Mouse (Mus musculus) CH12.LX (cell line): ENCODE data around the gene Cfdp1. TPM values are rescaled to one million over a fixed set of nuclear protein-coding genes. Genes with fewer than 3 reads are reported as not detected.

Source experiments
- DNase-seq: peaks from one replicate; pipeline ENCODE4 v3.0.0-alpha.2; 2013; ENCODE audit errors: extremely low read depth
- H3K27ac ChIP-seq: 2 replicates; pipeline ENCODE4 v1.5.1; 2012; ENCODE audit warnings: low read depth, mild to moderate bottlenecking, control low read depth, moderate library complexity; ENCODE audit not compliant: insufficient read depth
- H3K27me3 ChIP-seq: replicated peaks from 2 replicates; pipeline ENCODE3; 2012; ENCODE audit warnings: inconsistent platforms
- H3K36me3 ChIP-seq, 2 experiments: replicated peaks in 1 of 2; 2 replicates each; pipeline versions ENCODE3 to v1.6.1; 2012; ENCODE audit warnings: inconsistent platforms in 1 of 2, low read length in 1 of 2, mild to moderate bottlenecking in 1 of 2, mixed read lengths in 1 of 2, moderate library complexity in 1 of 2; ENCODE audit not compliant: control insufficient read depth in 1 of 2, insufficient read depth in 1 of 2
- H3K4me1 ChIP-seq, 2 experiments: 2 replicates each; pipeline ENCODE4 v1.6.1; 2012; ENCODE audit warnings: inconsistent platforms in 1 of 2, moderate library complexity in 1 of 2; ENCODE audit not compliant: insufficient read depth in 2 of 2, control insufficient read depth in 1 of 2
- H3K4me2 ChIP-seq: 2 replicates; pipeline ENCODE4 v1.6.1; 2012; ENCODE audit warnings: low read depth, mild to moderate bottlenecking, control low read depth; ENCODE audit not compliant: poor library complexity, insufficient read depth, severe bottlenecking
- H3K4me3 ChIP-seq, 3 experiments: fragments of 150-350 bp in 1 of 3; sonication (generic) in 1 of 3; replicated peaks in 1 of 3; 2 replicates each; pipeline versions ENCODE3 to v1.5.1; 2011 to 2012; ENCODE audit warnings: low read depth in 2 of 3, low read length in 2 of 3, mild to moderate bottlenecking in 2 of 3, moderate library complexity in 2 of 3, control low read depth in 1 of 3, improper control_type of control experiment in 1 of 3, inconsistent platforms in 1 of 3, mixed read lengths in 1 of 3; ENCODE audit not compliant: poor library complexity in 1 of 3
- H3K79me2 ChIP-seq: replicated peaks from 2 replicates; pipeline ENCODE4 v1.6.1; 2012; ENCODE audit warnings: mild to moderate bottlenecking, moderate library complexity; ENCODE audit not compliant: control insufficient read depth, poor library complexity, insufficient read depth, severe bottlenecking; ENCODE audit errors: extremely low read depth
- H3K9ac ChIP-seq: 2 replicates; pipeline ENCODE4 v1.6.1; 2012; ENCODE audit warnings: low read depth, mild to moderate bottlenecking, control low read depth, moderate library complexity; ENCODE audit not compliant: insufficient read depth
- H3K9me3 ChIP-seq: replicated peaks from 2 replicates; pipeline ENCODE3; 2012; ENCODE audit warnings: low read length, inconsistent platforms, mixed read lengths
- BHLHE40 ChIP-seq: IDR thresholded peaks from 2 replicates; pipeline ENCODE4 v1.6.1; 2011; ENCODE audit warnings: mild to moderate bottlenecking, low read depth, low read length, improper control_type of control experiment
- CHD2 ChIP-seq: IDR thresholded peaks from 2 replicates; pipeline ENCODE4 v1.6.1; 2011; ENCODE audit warnings: low read length, improper control_type of control experiment
- CTCF ChIP-seq, 2 experiments: IDR thresholded peaks in 1 of 2; conservative IDR thresholded peaks in 1 of 2; 2 replicates each; pipeline ENCODE4 v1.5.1; 2011 to 2012; ENCODE audit warnings: low read depth in 2 of 2, low read length in 2 of 2, improper control_type of control experiment in 1 of 2, inconsistent platforms in 1 of 2, mild to moderate bottlenecking in 1 of 2, moderate library complexity in 1 of 2
- ETS1 ChIP-seq: conservative IDR thresholded peaks from 2 replicates; pipeline ENCODE4 v1.6.1; 2012; ENCODE audit warnings: low read depth, mild to moderate bottlenecking, inconsistent platforms, low read length, improper control_type of control experiment, moderate library complexity
- GABPA ChIP-seq: IDR thresholded peaks from 2 replicates; pipeline ENCODE4 v1.6.1; 2012; ENCODE audit warnings: low read depth, low read length, improper control_type of control experiment, inconsistent platforms; ENCODE audit not compliant: insufficient replicate concordance
- HCFC1 ChIP-seq: IDR thresholded peaks from 2 replicates; pipeline ENCODE4 v1.6.1; 2012; ENCODE audit warnings: low read depth, mild to moderate bottlenecking, inconsistent platforms, low read length, improper control_type of control experiment
- JUND ChIP-seq: conservative IDR thresholded peaks from 2 replicates; pipeline ENCODE4 v1.6.1; 2011; ENCODE audit warnings: low read depth, low read length, improper control_type of control experiment
- MAX ChIP-seq: IDR thresholded peaks from 2 replicates; pipeline ENCODE4 v1.6.1; 2011; ENCODE audit warnings: low read length, improper control_type of control experiment
- MXI1 ChIP-seq: IDR thresholded peaks from 2 replicates; pipeline ENCODE4 v1.6.1; 2011; ENCODE audit warnings: mild to moderate bottlenecking, low read depth, low read length, improper control_type of control experiment
- MYC ChIP-seq: IDR thresholded peaks from 2 replicates; pipeline ENCODE4 v1.6.1; 2011; ENCODE audit warnings: low read depth, mild to moderate bottlenecking, improper control_type of control experiment, low read length
- NELFE ChIP-seq: IDR thresholded peaks from 2 replicates; pipeline ENCODE4 v1.6.1; 2011; ENCODE audit warnings: low read depth, low read length, improper control_type of control experiment
- POLR2AphosphoS2 ChIP-seq: IDR thresholded peaks from 2 replicates; pipeline ENCODE4 v1.6.1; 2011; ENCODE audit warnings: low read depth, low read length, improper control_type of control experiment
- RAD21 ChIP-seq: IDR thresholded peaks from 2 replicates; pipeline ENCODE4 v1.6.1; 2011; ENCODE audit warnings: low read depth, mild to moderate bottlenecking, low read length, improper control_type of control experiment, moderate library complexity
- SIN3A ChIP-seq: IDR thresholded peaks from 2 replicates; pipeline ENCODE4 v1.6.1; 2012; ENCODE audit warnings: low read length, improper control_type of control experiment, inconsistent platforms
- SMC3 ChIP-seq: IDR thresholded peaks from 2 replicates; pipeline ENCODE4 v1.6.1; 2011; ENCODE audit warnings: low read depth, low read length, improper control_type of control experiment
- TBP ChIP-seq: conservative IDR thresholded peaks from 2 replicates; pipeline ENCODE4 v1.6.1; 2011; ENCODE audit warnings: low read depth, low read length, improper control_type of control experiment
- USF1 ChIP-seq: IDR thresholded peaks from 2 replicates; pipeline ENCODE4 v1.6.1; 2014; ENCODE audit warnings: low read depth, mild to moderate bottlenecking, inconsistent platforms, low read length, improper control_type of control experiment
- dilution Hi-C: fragments of 300-500 bp; cut with MboI; formaldehyde crosslinking; loops from 2 replicates; pipeline ENCODE4 v1.14.3; 2020; ENCODE audit warnings: low sequenced_read_pairs; ENCODE audit not compliant: extremely low pct_unique_long_range_greater_than_20kb, extremely low pct_ligation_motif_present
- in situ Hi-C: fragments of 300-500 bp; cut with MboI; formaldehyde crosslinking; loops from 3 replicates; pipeline ENCODE4 v1.14.3; 2019; ENCODE audit warnings: low sequenced_read_pairs, low pct_ligation_motif_present, low pct_unique_long_range_greater_than_20kb, mixed read lengths
- polyA plus RNA-seq: library from polyadenylated mRNA; unstranded; fragments of >175 nt; gene quantifications from 2 replicates; pipeline ENCODE4 v1.2.1, GENCODE M21; 2012; ENCODE audit warnings: low read depth; ENCODE audit not compliant: insufficient read length
- total RNA-seq, 2 experiments: library from RNA; depleted of rRNA; stranded (reverse); fragments of 300-350 nt in 1 of 2; fragments of >200 nt in 1 of 2; gene quantifications; 2 replicates each; pipeline ENCODE4 v1.2.3; 2012 to 2014

The Cfdp1 gene
- total and polyA plus RNA-seq, 3 experiments: 113 to 210 (median 169) TPM

DNA sequence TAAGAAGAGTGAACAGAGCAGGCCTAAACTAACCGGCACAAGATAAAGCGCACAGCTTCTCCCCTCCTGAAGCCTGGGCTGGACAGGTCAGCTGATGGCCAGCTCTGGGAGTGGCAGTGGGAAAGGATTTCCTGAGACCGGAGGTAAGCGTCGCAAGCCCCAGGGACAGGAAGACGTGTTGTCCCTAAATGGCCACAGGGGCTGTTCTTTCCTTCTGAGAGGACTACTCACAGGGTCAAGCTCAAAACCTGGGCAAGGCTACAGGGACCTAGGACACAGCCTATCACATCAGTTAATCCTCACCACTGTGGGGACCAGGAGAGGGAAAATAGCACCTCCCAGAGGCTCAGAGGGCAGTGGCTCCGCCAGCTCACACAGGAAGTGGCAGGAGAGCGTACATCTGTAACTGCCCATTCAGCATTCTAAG is 118.7 kb downstream of the Cfdp1 start:
- peaks cover 94% of the 10 kb centered on the region for H3K27me3 ChIP-seq
- in situ Hi-C loops (loop anchor here (10.0 kb wide), 1 partner anchor 99 kb away; no protein-coding TSS in a partner anchor), dilution Hi-C loops (no loop called here)
- H3K79me2 ChIP-seq: no peaks in the 10 kb centered on the region
- H3K36me3 ChIP-seq: no peaks in the 10 kb centered on the region
- no peak overlapping the region for H3K27ac ChIP-seq
- TF ChIP-seq CTCF (conservative IDR thresholded peaks at IDR 0.05 in 1 of 2, IDR thresholded peaks at IDR 0.05 in 1 of 2; ENCODE audit: low read depth in 2 of 2, low read length in 2 of 2): peak in 1 of 2 experiments; percentile 26; a peak in 1 of 4 replicates
- no peak for TF ChIP-seq ETS1
- no peak for TF ChIP-seq SMC3
- no peak for TF ChIP-seq GABPA
- TF ChIP-seq, all 38 proteins: peak for 1
- no peak for DNase-seq
- H3K9me3 ChIP-seq: peaks cover 3% of the 10 kb centered on the region
- no peak overlapping the region for H3K9ac ChIP-seq
- H3K4me2 ChIP-seq: no peak overlapping the region
- H3K4me1 ChIP-seq: peaks cover 7 to 10% of the 10 kb centered on the region in 2 experiments; a peak in 3 of 4 replicates
- no peak overlapping the region for H3K4me3 ChIP-seq

GRCm38 (mm10) chr8:111734244-111734960 is 119.7 kb downstream of the Cfdp1 start:
- DNase-seq: no peak
- no peaks in the 10 kb centered on the region for H3K9me3 ChIP-seq
- H3K4me3 ChIP-seq: no peak overlapping the region
- no peak overlapping the region for H3K9ac ChIP-seq
- H3K4me2 ChIP-seq: no peak overlapping the region
- no peaks in the 10 kb centered on the region for H3K36me3 ChIP-seq
- TF ChIP-seq MXI1: no peak
- no peak for TF ChIP-seq RAD21
- TF ChIP-seq JUND: no peak
- TF ChIP-seq BHLHE40: no peak
- no peak for TF ChIP-seq TBP
- no peak for TF ChIP-seq POLR2AphosphoS2
- no peak for TF ChIP-seq CHD2
- no peak for TF ChIP-seq MAX
- TF ChIP-seq SIN3A: no peak
- no peak for TF ChIP-seq HCFC1
- no peak for TF ChIP-seq USF1
- TF ChIP-seq MYC: no peak
- TF ChIP-seq NELFE: no peak
- H3K4me1 ChIP-seq: peaks cover 7 to 10% of the 10 kb centered on the region in 2 experiments; a peak in 3 of 4 replicates
- H3K27ac ChIP-seq: no peak overlapping the region
- no peaks in the 10 kb centered on the region for H3K79me2 ChIP-seq
- in situ Hi-C loops: loop anchor here (10.0 kb wide), 1 partner anchor 100 kb away; no protein-coding TSS in a partner anchor
- peaks cover 94% of the 10 kb centered on the region for H3K27me3 ChIP-seq
- dilution Hi-C loops: no loop called here
